Mouse (Mus musculus) forebrain, embryonic 16.5 days (tissue): ENCODE measurements around the gene Ak5. TPM values are rescaled to one million over a fixed set of nuclear protein-coding genes. Genes with fewer than 3 reads are reported as not detected.

Experiments
- ATAC-seq: fragments of 200-750 bp; cut with Nextera tagmentation; 2 replicates; pipeline ENCODE4 v1.8.0; 2017; ENCODE audit warnings: mild to moderate bottlenecking, moderate library complexity
- H3K27ac ChIP-seq: fragments of 300-500 bp; sonication (generic); 2 replicates; pipeline ENCODE4 v1.5.1; 2014; ENCODE audit warnings: low read length, control low read depth
- H3K27me3 ChIP-seq: fragments of 300-500 bp; sonication (generic); replicated peaks from 2 replicates; pipeline ENCODE4 v1.6.1; 2014; ENCODE audit warnings: low read length; ENCODE audit not compliant: control insufficient read depth, insufficient read depth
- H3K36me3 ChIP-seq: fragments of 300-500 bp; sonication (generic); 2 replicates; pipeline ENCODE4 v1.6.1; 2014; ENCODE audit not compliant: control insufficient read depth, insufficient read depth
- H3K4me1 ChIP-seq: fragments of 300-500 bp; sonication (generic); replicated peaks from 2 replicates; pipeline ENCODE4 v1.6.1; 2014; ENCODE audit warnings: low read length; ENCODE audit not compliant: control insufficient read depth, insufficient read depth
- H3K4me2 ChIP-seq: fragments of 300-500 bp; sonication (generic); 2 replicates; pipeline ENCODE4 v1.6.1; 2014; ENCODE audit warnings: mild to moderate bottlenecking, low read length, control low read depth
- H3K4me3 ChIP-seq: fragments of 300-500 bp; sonication (generic); replicated peaks from 2 replicates; pipeline ENCODE4 v1.5.1; 2014; ENCODE audit warnings: mild to moderate bottlenecking, low read length, control low read depth
- H3K9ac ChIP-seq: fragments of 300-500 bp; sonication (generic); replicated peaks from 2 replicates; pipeline ENCODE4 v1.6.1; 2014; ENCODE audit warnings: low read depth, low read length, control low read depth
- H3K9me3 ChIP-seq: fragments of 300-500 bp; sonication (generic); 2 replicates; pipeline ENCODE4 v1.6.1; 2016; ENCODE audit warnings: low read length; ENCODE audit not compliant: control insufficient read depth
- WGBS: fragments of 180-500 bp; shearing (Covaris S2); extraction: QIAGEN DNeasy Blood & Tissue Kit; methylation state at CpG from one replicate; pipeline ENCODE4 v1.1.7; 2014; 5-methylcytosine and 5-hydroxymethylcytosine counted together
- polyA plus RNA-seq: library from polyadenylated mRNA; unstranded; fragments of >200 nt; fragmentation: Nextera tagmentation; extraction: Ambion mirVana; gene quantifications from 2 replicates; pipeline ENCODE4 v1.2.1, GENCODE M21; 2015

Ak5 gene
- polyA plus RNA-seq, 1 experiment from 2014 or later, result 10.9 TPM

DNA sequence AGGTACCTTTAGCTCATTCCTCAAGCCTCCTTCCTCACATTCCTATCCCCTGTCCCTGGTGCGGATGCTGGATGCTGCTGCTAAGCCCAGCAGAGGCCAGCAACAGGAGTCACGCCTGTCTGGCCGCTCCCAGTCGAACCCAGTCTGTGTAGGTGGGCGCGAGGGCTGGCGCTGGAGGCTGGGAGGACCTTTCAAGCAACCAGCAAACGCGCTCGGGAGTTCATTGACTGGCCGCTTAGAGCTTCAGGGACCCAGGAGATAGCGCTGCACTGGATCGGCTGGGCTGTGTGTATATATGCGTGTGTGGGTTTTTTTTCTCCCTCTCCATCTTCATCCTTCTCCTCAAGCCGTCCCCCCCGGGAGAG lies 1.2 kb downstream of the Ak5 start:
- peak; percentile 9; the same call in 1 of the 2 replicates for ATAC-seq
- peaks cover 7% of the 10 kb centered on the region; the same call in 1 of the 2 replicates for H3K27me3 ChIP-seq
- peak overlapping the region; percentile 60; the same call in 1 of the 2 replicates for H3K9ac ChIP-seq
- no peak overlapping the region for H3K27ac ChIP-seq
- no peaks in the 10 kb centered on the region for H3K36me3 ChIP-seq
- no peaks in the 10 kb centered on the region for H3K9me3 ChIP-seq
- peaks cover 6% of the 10 kb centered on the region for H3K4me1 ChIP-seq
- WGBS, result 2% methylated on average over 14 of the region's 16 CpGs
- peak overlapping the region; percentile 58 for H3K4me3 ChIP-seq
- H3K4me2 ChIP-seq, result peak overlapping the region; percentile 97

DNA sequence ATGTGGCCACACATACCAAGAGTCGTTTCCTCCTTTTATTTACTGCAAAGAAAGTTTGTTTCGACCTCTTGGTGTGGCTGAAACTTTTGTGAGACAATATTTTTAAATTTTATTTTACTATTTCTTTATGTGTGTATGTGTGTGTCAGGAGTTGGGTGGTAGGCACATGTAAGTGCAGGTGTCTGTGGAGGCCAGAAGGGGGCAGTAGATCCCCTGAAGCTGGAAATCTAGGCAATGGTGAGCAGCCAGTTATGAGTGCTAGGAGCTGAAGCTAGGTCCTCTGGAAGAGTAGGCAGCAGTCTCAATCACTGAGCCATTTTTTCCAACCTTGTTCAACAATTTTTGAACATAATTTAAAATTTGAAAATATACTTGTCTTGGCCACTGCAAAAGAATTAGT lies 9.6 kb downstream of the Ak5 start:
- Histone ChIP-seq H3K4me2 (no peak overlapping the region), H3K36me3 (no peaks in the 10 kb centered on the region), H3K9ac (no peak overlapping the region), H3K27ac (no peak overlapping the region), H3K4me3 (no peak overlapping the region), H3K4me1 (no peaks in the 10 kb centered on the region), H3K27me3 (no peaks in the 10 kb centered on the region), H3K9me3 (no peaks in the 10 kb centered on the region)
- 91% methylated on average over 2 of the region's 2 CpGs for WGBS
- no peak for ATAC-seq

- WGBS, result 84% methylated on average over 2 of the region's 2 CpGs
- no peak for ATAC-seq
- no peaks in the 10 kb centered on the region for H3K9me3 ChIP-seq
Measured at GRCm38 (mm10) chr3:152651991-152652390, 16.2 kb downstream of the Ak5 start.

GRCm38 (mm10) chr3:152644610-152645009 lies 23.6 kb downstream of the Ak5 start:
- Histone ChIP-seq H3K27me3 (no peaks in the 10 kb centered on the region), H3K4me3 (no peak overlapping the region), H3K27ac (no peak overlapping the region), H3K4me1 (no peaks in the 10 kb centered on the region), H3K36me3 (no peaks in the 10 kb centered on the region), H3K9ac (no peak overlapping the region), H3K9me3 (no peaks in the 10 kb centered on the region), H3K4me2 (no peak overlapping the region)
- no peak for ATAC-seq
- WGBS, result 93% methylated on average over 5 of the region's 5 CpGs

More at GRCm38 (mm10) chr3:152651991-152652390, 16.2 kb downstream of the Ak5 start:
- Histone ChIP-seq H3K27me3 (no peaks in the 10 kb centered on the region), H3K4me2 (no peak overlapping the region), H3K4me3 (no peak overlapping the region), H3K4me1 (no peaks in the 10 kb centered on the region), H3K27ac (no peak overlapping the region), H3K36me3 (no peaks in the 10 kb centered on the region), H3K9ac (no peak overlapping the region)

DNA sequence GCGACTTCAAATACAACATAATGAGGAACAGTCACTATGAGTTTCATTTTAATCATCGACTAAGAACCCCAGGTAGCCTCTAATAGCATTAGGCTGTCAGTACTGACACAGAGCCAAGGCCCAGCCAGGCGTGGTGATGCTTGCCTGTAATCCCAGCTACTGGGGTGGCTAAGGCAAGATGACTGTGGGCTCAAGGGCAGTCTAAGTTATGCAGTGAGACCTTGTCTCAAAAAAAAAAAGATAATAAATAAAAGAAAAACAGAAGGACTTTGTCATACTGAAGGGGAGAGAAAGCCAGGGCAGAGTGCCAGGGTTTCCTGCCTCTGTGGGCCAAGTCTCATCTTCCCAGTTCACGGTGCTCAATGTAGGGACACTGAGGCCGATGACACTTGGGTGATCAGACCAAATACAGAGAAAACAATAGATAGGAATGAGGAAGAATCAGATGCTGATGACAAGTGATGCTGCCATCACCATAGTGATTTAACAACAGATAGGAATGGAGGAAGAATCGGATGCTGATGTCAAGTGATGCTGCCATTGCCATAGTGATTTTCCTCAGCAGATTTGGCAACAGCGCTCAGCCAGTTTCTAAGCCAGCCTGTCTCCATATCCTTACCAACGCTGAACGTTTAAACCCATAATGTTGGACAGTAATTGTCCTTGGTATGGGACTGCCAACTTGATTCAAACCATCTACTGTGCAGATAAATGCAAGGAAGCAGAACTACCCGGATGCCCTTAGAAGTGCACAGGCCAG lies 42.9 kb downstream of the Ak5 start:
- Histone ChIP-seq H3K4me1 (peaks cover 3% of the 10 kb centered on the region), H3K4me3 (no peak overlapping the region), H3K27me3 (no peaks in the 10 kb centered on the region), H3K27ac (peak overlapping the region; percentile 29; the same call in 1 of the 2 replicates), H3K4me2 (no peak overlapping the region), H3K36me3 (no peaks in the 10 kb centered on the region), H3K9ac (no peak overlapping the region), H3K9me3 (no peaks in the 10 kb centered on the region)
- 54% methylated on average over 10 of the region's 10 CpGs for WGBS
- ATAC-seq, result peak; percentile 36

GRCm38 (mm10) chr3:152620534-152620933 lies 47.6 kb downstream of the Ak5 start:
- Histone ChIP-seq H3K4me3 (no peak overlapping the region), H3K9me3 (no peaks in the 10 kb centered on the region), H3K27ac (no peak overlapping the region), H3K27me3 (no peaks in the 10 kb centered on the region), H3K4me1 (peaks cover 3% of the 10 kb centered on the region), H3K4me2 (no peak overlapping the region), H3K36me3 (no peaks in the 10 kb centered on the region), H3K9ac (no peak overlapping the region)
- no peak for ATAC-seq
- WGBS, result 23% methylated on average over 11 of the region's 11 CpGs

DNA sequence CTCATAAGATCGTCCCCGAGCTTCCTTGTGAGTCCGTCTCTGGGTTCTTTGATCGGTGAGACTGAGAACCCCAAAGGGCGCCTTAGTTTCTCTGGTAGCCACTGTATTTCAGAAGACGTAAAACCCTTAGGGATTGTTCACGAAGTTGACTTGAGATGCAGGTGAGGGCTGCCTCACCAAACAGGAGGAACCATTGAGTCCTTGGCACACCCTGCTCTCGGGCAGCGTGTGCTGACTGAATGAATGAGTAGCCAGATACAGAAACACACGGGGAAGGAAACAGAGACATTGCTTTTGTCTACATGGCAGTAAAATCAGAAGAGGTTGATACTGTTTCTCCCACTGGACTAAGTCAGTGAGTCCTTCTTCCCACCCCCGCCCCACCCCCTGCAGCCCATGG lies 48.1 kb downstream of the Ak5 start:
- Histone ChIP-seq H3K36me3 (no peaks in the 10 kb centered on the region), H3K27me3 (no peaks in the 10 kb centered on the region), H3K4me2 (no peak overlapping the region), H3K4me1 (peaks cover under 1% of the 10 kb centered on the region; the same call in 1 of the 2 replicates), H3K9ac (no peak overlapping the region), H3K27ac (no peak overlapping the region), H3K9me3 (no peaks in the 10 kb centered on the region), H3K4me3 (no peak overlapping the region)
- ATAC-seq, result no peak
- 64% methylated on average over 11 of the region's 11 CpGs for WGBS

- Histone ChIP-seq H3K4me3 (no peak overlapping the region), H3K36me3 (no peaks in the 10 kb centered on the region), H3K9ac (no peak overlapping the region), H3K27me3 (no peaks in the 10 kb centered on the region), H3K9me3 (no peaks in the 10 kb centered on the region), H3K4me2 (no peak overlapping the region), H3K4me1 (no peaks in the 10 kb centered on the region), H3K27ac (no peak overlapping the region)
- WGBS, result 88% methylated on average over 5 of the region's 5 CpGs
- ATAC-seq, result no peak
Measured at GRCm38 (mm10) chr3:152609076-152609475, 59.1 kb downstream of the Ak5 start.

- 59% methylated on average over 11 of the region's 11 CpGs for WGBS
- no peak overlapping the region for H3K4me3 ChIP-seq
- peak; percentile 77 for ATAC-seq
Measured at GRCm38 (mm10) chr3:152605849-152606248, 62.3 kb downstream of the Ak5 start.

More at GRCm38 (mm10) chr3:152605849-152606248, 62.3 kb downstream of the Ak5 start:
- H3K9me3 ChIP-seq, result no peaks in the 10 kb centered on the region
- no peaks in the 10 kb centered on the region for H3K27me3 ChIP-seq
- H3K9ac ChIP-seq, result no peak overlapping the region
- H3K4me2 ChIP-seq, result no peak overlapping the region
- H3K36me3 ChIP-seq, result no peaks in the 10 kb centered on the region
- H3K4me1 ChIP-seq, result no peaks in the 10 kb centered on the region
- H3K27ac ChIP-seq, result no peak overlapping the region
